ENCODE assay signal across 9 mouse cellular contexts in the genomic region with DNA sequence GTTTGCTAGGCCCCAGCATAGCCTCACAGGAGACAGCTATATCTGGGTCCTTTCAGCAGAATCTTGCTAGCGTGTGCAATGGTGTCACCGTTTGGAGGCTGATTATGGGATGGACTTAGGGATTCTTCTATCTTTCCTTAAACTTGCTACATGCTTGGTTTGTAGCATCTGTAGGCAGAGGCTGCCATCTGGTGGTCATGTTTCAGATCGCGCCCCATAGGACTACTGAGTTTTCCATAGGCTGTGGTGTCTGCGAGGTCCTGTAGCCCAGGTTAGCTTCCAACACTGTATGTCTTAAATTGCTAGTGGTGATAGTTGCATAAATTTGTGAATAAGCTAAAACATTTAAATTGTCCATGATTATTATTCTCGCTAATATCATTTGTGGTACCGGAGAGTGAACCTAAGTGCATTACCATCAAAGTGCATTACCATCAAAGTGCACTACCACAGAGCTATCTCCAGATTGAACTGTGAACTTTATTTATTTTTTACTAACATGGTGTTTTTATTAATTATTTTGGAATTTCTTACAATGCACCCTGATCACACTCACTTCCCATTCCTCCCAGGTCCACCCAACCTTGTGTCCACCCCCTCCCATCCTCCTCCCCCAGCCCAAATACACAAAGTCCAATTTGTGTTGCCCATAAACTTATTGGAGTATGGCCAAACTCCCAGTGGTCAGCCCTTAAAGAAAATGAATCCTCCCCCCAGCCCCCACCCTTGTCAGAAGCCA. TPM values are rescaled to one million over a fixed set of nuclear protein-coding genes. Genes with fewer than 3 reads are reported as not detected.
DNase-seq lines count a peak whose midpoint lies in the region; ATAC-seq and TF ChIP-seq lines count a peak whose summit lies in the region.
"Had no signal": no experiment of that assay in that cellular context is flagged by ENCODE, and none has a peak within 500 bp of the region (broad histone marks: within the 10 kb centered on the region; RNA-seq: fewer than 3 reads in every experiment).

No protein-coding gene starts in this region.

- no peak overlapping the region for H3K4me3 ChIP-seq in hindbrain, postnatal 0 days (ENCODE audit: low read length)

- H3K36me3 ChIP-seq in hindbrain, postnatal 0 days (ENCODE audit: insufficient read depth, low read length), result no peaks in the 10 kb centered on the region
- H3K36me3 ChIP-seq: stomach, embryonic 15.5 days had no signal

- H3K4me1 ChIP-seq in hindbrain, postnatal 0 days (ENCODE audit: insufficient read depth, low read length), result no peaks in the 10 kb centered on the region
- H3K4me1 ChIP-seq: stomach, embryonic 15.5 days had no signal

- H3K27me3 ChIP-seq in hindbrain, postnatal 0 days (ENCODE audit: insufficient read depth, low read length), result no peaks in the 10 kb centered on the region
- H3K27me3 ChIP-seq: stomach, embryonic 15.5 days had no signal

- peak; percentile 91 for ATAC-seq in hindbrain, postnatal 0 days
- ATAC-seq in megakaryocyte progenitor cell, adult 5-6 weeks (replicated peaks; ENCODE audit: poor library complexity), result peak; percentile 91

- no peak overlapping the region for H3K4me2 ChIP-seq in hindbrain, postnatal 0 days (ENCODE audit: low read depth, low read length)

- DNase-seq in WW6 (ENCODE audit: low read depth, low spot score), result peak; percentile 63
- peak; percentile 88 to 90 for DNase-seq in cerebellum, postnatal 10 days
- DNase-seq in frontal cortex, postnatal 14 days (ENCODE audit: low spot score in 2 of 2), result peak; percentile 56 to 78
- DNase-seq in hindbrain, postnatal 0 days (ENCODE audit: low spot score), result peak; percentile 87
- DNase-seq in left cerebral cortex, adult 11 months (ENCODE audit: low spot score), result peak; percentile 71
- DNase-seq in right cerebral cortex, postnatal 14 days, result peak; percentile 80
- peak; percentile 56 for DNase-seq in yolk sac, embryonic 10.5 days (ENCODE audit: low spot score)

- TF ChIP-seq CTCF in hindbrain, postnatal 0 days (IDR thresholded peaks at IDR 0.05; ENCODE audit: low read depth), result peak; percentile 94

- WGBS in hindbrain, postnatal 0 days, result 9% methylated on average over 7 of the region's 7 CpGs

- H3K9me3 ChIP-seq in hindbrain, postnatal 0 days (ENCODE audit: low read length), result no peaks in the 10 kb centered on the region
- H3K9me3 ChIP-seq: stomach, embryonic 15.5 days had no signal

- H3K27ac ChIP-seq in hindbrain, postnatal 0 days, result no peak overlapping the region
- H3K27ac ChIP-seq: stomach, embryonic 15.5 days had no signal

- H3K9ac ChIP-seq in hindbrain, postnatal 0 days (replicated peaks; ENCODE audit: low read length), result no peak overlapping the region
- H3K9ac ChIP-seq: stomach, embryonic 15.5 days had no signal

RNA-seq across cellular contexts. Expression of a gene that starts 26.7 kb away (rescaled TPM):
- 243 and 251 TPM in 2 replicates for total RNA-seq in hindbrain, postnatal 0 days (2014; rRNA removed)
- polyA plus RNA-seq in hindbrain, postnatal 0 days (2015; fragmentation: Nextera tagmentation; extraction: Ambion mirVana), result 228 and 230 TPM in 2 replicates
- 138 and 157 TPM in 2 replicates for total RNA-seq in megakaryocyte progenitor cell, adult 5-6 weeks (2015)
- 116 and 132 TPM in 2 replicates for total RNA-seq in megakaryocyte progenitor cell, adult 5-6 weeks (2017)
